Mouse (Mus musculus): ENCODE measurements around the gene Ift80. TPM values are rescaled to one million over a fixed set of nuclear protein-coding genes. Genes with fewer than 3 reads are reported as not detected.
"Not testable (repeated sequence)": the region's sequence is repeated elsewhere in the genome, so short reads cannot be mapped to it uniquely, and the experiment has no call there.

Gene Ift80
- polyA plus RNA-seq, 1 experiment from 2014 or later: 9.6 TPM

DNA sequence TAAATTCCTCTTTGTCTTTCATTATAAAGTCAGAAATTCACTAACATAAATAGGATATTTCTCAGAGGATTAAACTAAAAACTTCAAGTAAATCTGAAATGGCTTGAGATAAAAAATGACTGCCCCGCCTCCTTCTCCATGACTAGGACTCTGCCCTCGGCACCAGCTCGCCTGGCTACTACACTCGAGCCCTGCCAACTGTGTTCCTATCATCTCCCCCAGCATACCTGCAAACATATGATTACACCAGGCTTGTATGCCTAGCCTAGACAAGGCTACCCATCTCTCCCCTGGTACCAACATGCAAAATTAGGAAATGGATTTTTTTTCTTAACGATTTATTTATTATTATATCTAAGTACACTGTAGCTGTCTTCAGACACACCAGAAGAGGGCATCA, 51.7 kb downstream of the Ift80 start:
- Histone ChIP-seq H3K4me2 (ENCODE audit: low read length) (no peak overlapping the region), H3K27me3 (replicated peaks; ENCODE audit: control insufficient read depth, insufficient read depth, low read length) (no peaks in the 10 kb centered on the region), H3K9me3 (ENCODE audit: control insufficient read depth, low read length) (no peaks in the 10 kb centered on the region), H3K4me1 (replicated peaks; ENCODE audit: control insufficient read depth, insufficient read depth, low read length) (no peaks in the 10 kb centered on the region), H3K9ac (replicated peaks; ENCODE audit: low read depth, low read length) (no peak overlapping the region), H3K4me3 (replicated peaks; ENCODE audit: low read length) (no peak overlapping the region), H3K27ac (ENCODE audit: low read length) (no peak overlapping the region), H3K36me3 (ENCODE audit: control insufficient read depth, insufficient read depth) (no peaks in the 10 kb centered on the region)
- ATAC-seq: no peak
- 91% methylated on average over 5 of the region's 5 CpGs for WGBS

DNA sequence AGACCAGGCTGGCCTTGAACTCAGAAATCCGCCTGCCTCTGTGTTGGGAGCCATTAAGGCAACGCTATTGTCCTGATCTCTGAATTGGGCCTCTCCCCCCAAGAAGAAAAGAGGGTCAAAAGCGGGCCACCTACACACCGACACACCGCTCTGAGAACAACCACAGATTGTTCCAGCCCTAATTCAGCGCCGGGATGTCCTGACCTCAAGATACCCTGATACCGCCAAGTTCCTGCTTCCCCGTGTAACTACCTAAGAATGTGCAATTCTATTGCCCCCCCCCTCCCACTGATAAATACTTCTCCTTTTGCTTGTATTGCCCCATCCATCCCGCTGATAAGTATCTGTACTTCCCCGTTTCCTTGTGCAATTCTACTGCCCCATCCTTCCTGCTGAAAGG, 52.4 kb downstream of the Ift80 start:
- not testable (repeated sequence) for H3K36me3 ChIP-seq (ENCODE audit: control insufficient read depth, insufficient read depth); H3K4me3 ChIP-seq (replicated peaks; ENCODE audit: low read length); H3K27me3 ChIP-seq (replicated peaks; ENCODE audit: control insufficient read depth, insufficient read depth, low read length); H3K4me1 ChIP-seq (replicated peaks; ENCODE audit: control insufficient read depth, insufficient read depth, low read length); H3K27ac ChIP-seq (ENCODE audit: low read length); H3K4me2 ChIP-seq (ENCODE audit: low read length); H3K9me3 ChIP-seq (ENCODE audit: control insufficient read depth, low read length); ATAC-seq; H3K9ac ChIP-seq (replicated peaks; ENCODE audit: low read depth, low read length)
- 90% methylated on average over 11 of the region's 11 CpGs for WGBS

DNA sequence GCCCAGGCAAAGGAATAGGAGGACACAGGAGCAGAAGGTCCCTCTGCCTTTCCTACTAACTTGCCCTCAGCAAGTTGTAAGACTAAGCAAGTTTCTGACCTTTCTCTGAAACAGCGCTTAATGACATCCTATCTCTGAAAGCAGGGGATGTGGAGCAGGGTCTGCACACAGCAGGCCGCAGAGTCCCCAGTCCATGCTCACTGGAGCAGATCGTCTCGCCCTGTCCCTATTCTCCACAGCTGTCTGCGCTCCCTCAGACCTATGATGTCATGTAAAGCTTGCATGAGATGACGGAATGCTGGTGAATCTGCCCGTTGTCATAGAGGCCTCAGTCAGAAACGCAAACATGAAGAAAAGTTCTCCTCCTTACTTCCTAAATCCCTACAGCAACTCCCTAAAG, 55.0 kb downstream of the Ift80 start:
- no peak overlapping the region for H3K27ac ChIP-seq (ENCODE audit: low read length)
- WGBS: 68% methylated on average over 8 of the region's 8 CpGs
- no peak overlapping the region for H3K4me2 ChIP-seq (ENCODE audit: low read length)
- H3K36me3 ChIP-seq (ENCODE audit: control insufficient read depth, insufficient read depth): no peaks in the 10 kb centered on the region
- H3K4me3 ChIP-seq (replicated peaks; ENCODE audit: low read length): no peak overlapping the region
- 0 out of 2 replicates have a peak, but pooled peaks have one; percentile 15 for ATAC-seq
- H3K27me3 ChIP-seq (replicated peaks; ENCODE audit: control insufficient read depth, insufficient read depth, low read length): no peaks in the 10 kb centered on the region
- H3K9ac ChIP-seq (replicated peaks; ENCODE audit: low read depth, low read length): no peak overlapping the region
- H3K4me1 ChIP-seq (replicated peaks; ENCODE audit: control insufficient read depth, insufficient read depth, low read length): no peaks in the 10 kb centered on the region
- no peaks in the 10 kb centered on the region for H3K9me3 ChIP-seq (ENCODE audit: control insufficient read depth, low read length)

DNA sequence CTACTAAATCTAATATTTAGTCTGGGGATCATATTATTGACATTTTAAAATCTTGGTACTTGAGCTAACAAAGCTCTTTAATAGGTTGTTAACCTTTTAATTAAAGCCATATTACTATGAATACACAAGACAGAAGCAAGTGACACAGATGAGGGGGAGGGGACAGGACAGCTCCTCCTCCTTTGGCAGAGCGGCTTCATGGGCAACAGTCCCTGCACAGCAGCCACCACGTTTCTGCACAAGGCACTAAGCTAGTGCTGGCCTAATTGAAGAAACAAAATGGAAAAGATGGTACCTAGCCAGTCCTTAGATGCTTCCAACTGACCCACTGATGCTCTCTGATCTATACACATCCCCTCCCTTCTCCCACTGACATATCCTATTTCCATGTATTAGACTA, 55.5 kb downstream of the Ift80 start:
- ATAC-seq: peak; percentile 84
- Histone ChIP-seq H3K27me3 (replicated peaks; ENCODE audit: control insufficient read depth, insufficient read depth, low read length) (no peaks in the 10 kb centered on the region), H3K4me2 (ENCODE audit: low read length) (no peak overlapping the region), H3K4me1 (replicated peaks; ENCODE audit: control insufficient read depth, insufficient read depth, low read length) (no peaks in the 10 kb centered on the region), H3K9ac (replicated peaks; ENCODE audit: low read depth, low read length) (no peak overlapping the region), H3K9me3 (ENCODE audit: control insufficient read depth, low read length) (no peaks in the 10 kb centered on the region), H3K27ac (ENCODE audit: low read length) (no peak overlapping the region), H3K36me3 (ENCODE audit: control insufficient read depth, insufficient read depth) (no peaks in the 10 kb centered on the region), H3K4me3 (replicated peaks; ENCODE audit: low read length) (no peak overlapping the region)
- WGBS: 37% methylated on average over 2 of the region's 2 CpGs

DNA sequence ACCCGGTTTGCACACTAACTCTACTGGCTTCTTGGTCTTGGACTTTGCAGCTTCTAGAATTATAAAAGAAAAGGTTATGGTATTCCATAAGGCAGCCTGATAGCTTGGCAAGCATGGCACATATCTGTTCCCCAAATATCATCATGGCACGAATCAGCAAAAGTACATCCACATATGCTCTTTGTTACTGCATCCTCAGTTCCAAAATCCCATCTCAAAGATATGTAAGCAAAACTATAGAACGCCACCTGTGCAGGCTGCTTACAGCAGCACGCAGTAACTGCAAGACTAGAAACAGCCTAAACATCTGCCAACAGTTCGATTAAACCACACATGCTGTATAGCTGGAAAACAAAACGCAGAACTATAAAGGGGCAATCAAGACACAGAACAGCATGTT, 62.5 kb downstream of the Ift80 start:
- peaks cover 5% of the 10 kb centered on the region; the same call in 1 of the 2 replicates for H3K4me1 ChIP-seq (replicated peaks; ENCODE audit: control insufficient read depth, insufficient read depth, low read length)
- no peak overlapping the region for H3K4me3 ChIP-seq (replicated peaks; ENCODE audit: low read length)
- H3K4me2 ChIP-seq (ENCODE audit: low read length): no peak overlapping the region
- no peak overlapping the region for H3K27ac ChIP-seq (ENCODE audit: low read length)
- no peaks in the 10 kb centered on the region for H3K27me3 ChIP-seq (replicated peaks; ENCODE audit: control insufficient read depth, insufficient read depth, low read length)
- 72% methylated on average over 6 of the region's 6 CpGs for WGBS
- ATAC-seq: no peak
- no peaks in the 10 kb centered on the region for H3K36me3 ChIP-seq (ENCODE audit: control insufficient read depth, insufficient read depth)
- H3K9ac ChIP-seq (replicated peaks; ENCODE audit: low read depth, low read length): no peak overlapping the region
- H3K9me3 ChIP-seq (ENCODE audit: control insufficient read depth, low read length): no peaks in the 10 kb centered on the region

DNA sequence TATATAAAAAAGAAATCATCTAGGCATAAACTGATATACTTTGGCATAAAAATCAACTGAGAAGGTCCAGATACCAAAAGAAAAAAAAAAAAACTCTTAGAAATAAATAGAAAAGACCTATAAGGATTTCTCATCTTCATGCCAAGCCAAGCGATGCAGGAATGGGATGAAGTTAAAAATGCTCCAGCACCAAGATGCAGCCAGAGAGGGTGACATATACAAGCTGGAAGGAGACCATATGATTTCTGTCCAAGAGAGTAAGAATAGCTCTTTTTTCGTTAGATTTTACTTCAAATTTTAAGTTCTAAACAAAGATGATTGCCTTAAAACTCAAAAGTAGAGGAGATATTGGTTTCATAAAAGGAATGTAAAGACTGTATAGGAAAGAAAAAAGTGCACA, 64.1 kb downstream of the Ift80 start:
- H3K4me1 ChIP-seq (replicated peaks; ENCODE audit: control insufficient read depth, insufficient read depth, low read length): peaks cover 5% of the 10 kb centered on the region; the same call in 1 of the 2 replicates
- peaks cover 2% of the 10 kb centered on the region; the same call in 1 of the 2 replicates for H3K9me3 ChIP-seq (ENCODE audit: control insufficient read depth, low read length)
- ATAC-seq: no peak
- no peak overlapping the region for H3K4me2 ChIP-seq (ENCODE audit: low read length)
- no peak overlapping the region for H3K27ac ChIP-seq (ENCODE audit: low read length)
- no peak overlapping the region for H3K9ac ChIP-seq (replicated peaks; ENCODE audit: low read depth, low read length)
- H3K27me3 ChIP-seq (replicated peaks; ENCODE audit: control insufficient read depth, insufficient read depth, low read length): no peaks in the 10 kb centered on the region
- no peak overlapping the region for H3K4me3 ChIP-seq (replicated peaks; ENCODE audit: low read length)
- no peaks in the 10 kb centered on the region for H3K36me3 ChIP-seq (ENCODE audit: control insufficient read depth, insufficient read depth)
- 77% methylated on average over 2 of the region's 2 CpGs for WGBS

DNA sequence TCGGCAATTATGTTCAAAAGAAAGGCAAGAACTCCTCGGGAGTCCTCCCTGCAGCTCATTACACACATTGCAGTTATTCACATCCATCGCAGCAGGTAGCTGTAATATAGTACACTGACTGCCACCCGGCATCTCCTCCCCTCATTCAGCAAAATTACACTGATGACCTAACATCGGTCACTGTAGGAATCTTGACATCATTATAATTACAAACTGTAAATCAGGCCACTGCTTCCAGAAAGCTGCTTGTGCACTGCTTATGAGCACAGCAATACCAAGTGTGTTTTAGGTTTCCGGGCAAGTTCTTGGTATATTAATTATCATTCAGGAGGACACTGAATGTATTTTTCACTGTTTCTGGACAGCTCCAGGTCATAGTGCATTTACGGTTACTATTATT, 65.1 kb downstream of the Ift80 start:
- H3K4me3 ChIP-seq (replicated peaks; ENCODE audit: low read length): no peak overlapping the region
- H3K27me3 ChIP-seq (replicated peaks; ENCODE audit: control insufficient read depth, insufficient read depth, low read length): no peaks in the 10 kb centered on the region
- no peak for ATAC-seq
- no peaks in the 10 kb centered on the region for H3K36me3 ChIP-seq (ENCODE audit: control insufficient read depth, insufficient read depth)
- no peak overlapping the region for H3K4me2 ChIP-seq (ENCODE audit: low read length)
- H3K9me3 ChIP-seq (ENCODE audit: control insufficient read depth, low read length): peaks cover 2% of the 10 kb centered on the region; the same call in 1 of the 2 replicates
- H3K4me1 ChIP-seq (replicated peaks; ENCODE audit: control insufficient read depth, insufficient read depth, low read length): peaks cover 5% of the 10 kb centered on the region; the same call in 1 of the 2 replicates
- no peak overlapping the region for H3K9ac ChIP-seq (replicated peaks; ENCODE audit: low read depth, low read length)
- H3K27ac ChIP-seq (ENCODE audit: low read length): no peak overlapping the region
- WGBS: 92% methylated on average over 7 of the region's 7 CpGs

DNA sequence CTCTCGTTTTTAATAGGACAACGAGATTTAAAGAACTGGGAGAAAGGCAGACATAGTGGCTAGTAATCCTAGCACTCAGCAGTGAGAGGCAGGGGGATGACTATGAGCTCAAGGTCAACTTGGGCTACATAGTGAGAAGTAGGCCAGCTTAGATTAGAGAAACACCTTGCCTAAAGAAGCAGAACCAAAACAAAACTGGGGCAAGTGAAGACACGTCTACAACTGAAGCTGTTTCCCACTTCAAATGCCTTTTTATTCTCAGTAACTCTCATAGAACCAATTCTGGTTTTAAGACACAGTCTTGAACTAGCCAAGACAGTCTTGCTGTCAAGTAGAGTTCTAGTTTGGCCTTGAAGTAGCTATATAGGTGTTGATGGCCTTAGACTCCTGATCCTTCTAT, 67.7 kb downstream of the Ift80 start:
- Histone ChIP-seq H3K27ac (ENCODE audit: low read length) (no peak overlapping the region), H3K36me3 (ENCODE audit: control insufficient read depth, insufficient read depth) (no peaks in the 10 kb centered on the region), H3K27me3 (replicated peaks; ENCODE audit: control insufficient read depth, insufficient read depth, low read length) (no peaks in the 10 kb centered on the region), H3K9me3 (ENCODE audit: control insufficient read depth, low read length) (peaks cover 2% of the 10 kb centered on the region; the same call in 1 of the 2 replicates), H3K4me1 (replicated peaks; ENCODE audit: control insufficient read depth, insufficient read depth, low read length) (peaks cover 3% of the 10 kb centered on the region; the same call in 1 of the 2 replicates), H3K4me2 (ENCODE audit: low read length) (no peak overlapping the region), H3K4me3 (replicated peaks; ENCODE audit: low read length) (no peak overlapping the region), H3K9ac (replicated peaks; ENCODE audit: low read depth, low read length) (no peak overlapping the region)
- 92% methylated on average over 3 of the region's 3 CpGs for WGBS
- no peak for ATAC-seq

DNA sequence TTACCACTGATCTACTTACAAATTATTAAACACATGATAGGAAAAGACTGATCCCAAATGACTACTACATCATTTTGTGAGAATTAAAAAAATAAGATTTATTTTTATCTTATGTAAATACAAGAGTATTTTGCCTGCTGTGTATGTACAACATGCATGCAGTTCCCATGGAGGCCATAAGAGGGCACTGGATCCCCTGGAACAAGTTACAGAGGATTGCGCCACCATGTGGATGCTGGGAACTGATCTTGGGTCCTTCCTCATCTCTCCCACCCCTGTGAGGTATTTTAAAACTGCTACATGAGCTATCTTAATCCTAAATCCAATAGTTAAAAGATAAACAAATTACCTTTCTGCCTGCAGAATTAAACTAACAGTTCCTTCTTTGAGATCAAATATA, 68.9 kb downstream of the Ift80 start:
- Histone ChIP-seq H3K4me1 (replicated peaks; ENCODE audit: control insufficient read depth, insufficient read depth, low read length) (no peaks in the 10 kb centered on the region), H3K9ac (replicated peaks; ENCODE audit: low read depth, low read length) (no peak overlapping the region), H3K27me3 (replicated peaks; ENCODE audit: control insufficient read depth, insufficient read depth, low read length) (no peaks in the 10 kb centered on the region), H3K36me3 (ENCODE audit: control insufficient read depth, insufficient read depth) (no peaks in the 10 kb centered on the region), H3K4me3 (replicated peaks; ENCODE audit: low read length) (no peak overlapping the region), H3K27ac (ENCODE audit: low read length) (no peak overlapping the region), H3K9me3 (ENCODE audit: control insufficient read depth, low read length) (peaks cover 2% of the 10 kb centered on the region; the same call in 1 of the 2 replicates), H3K4me2 (ENCODE audit: low read length) (no peak overlapping the region)
- 81% methylated on average over 1 of the region's 1 CpGs for WGBS
- ATAC-seq: no peak

DNA sequence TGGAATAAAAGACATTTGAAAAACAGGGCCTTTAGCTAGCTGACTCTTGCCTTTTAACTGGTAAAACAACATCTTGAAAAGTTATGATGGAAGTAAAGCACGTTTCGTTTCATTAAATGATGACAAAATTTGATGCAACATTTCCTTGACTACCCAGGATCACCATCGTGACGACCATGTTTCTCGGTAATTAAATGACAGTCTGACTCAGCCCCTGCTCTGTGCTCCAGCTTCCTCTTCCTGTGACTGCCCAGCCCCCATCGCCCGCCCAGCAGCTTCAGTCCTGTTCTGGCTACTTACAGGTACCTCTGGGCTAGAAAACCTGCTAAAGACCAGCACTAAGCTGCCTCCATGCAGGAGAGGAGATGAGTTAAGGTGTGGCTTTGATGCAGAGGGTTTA, 70.1 kb downstream of the Ift80 start:
- peaks cover 2% of the 10 kb centered on the region; the same call in 1 of the 2 replicates for H3K9me3 ChIP-seq (ENCODE audit: control insufficient read depth, low read length)
- H3K36me3 ChIP-seq (ENCODE audit: control insufficient read depth, insufficient read depth): no peaks in the 10 kb centered on the region
- WGBS: 92% methylated on average over 7 of the region's 7 CpGs
- H3K27ac ChIP-seq (ENCODE audit: low read length): no peak overlapping the region
- no peak for ATAC-seq
- no peak overlapping the region for H3K4me2 ChIP-seq (ENCODE audit: low read length)
- no peaks in the 10 kb centered on the region for H3K27me3 ChIP-seq (replicated peaks; ENCODE audit: control insufficient read depth, insufficient read depth, low read length)
- H3K9ac ChIP-seq (replicated peaks; ENCODE audit: low read depth, low read length): no peak overlapping the region
- H3K4me1 ChIP-seq (replicated peaks; ENCODE audit: control insufficient read depth, insufficient read depth, low read length): no peaks in the 10 kb centered on the region
- no peak overlapping the region for H3K4me3 ChIP-seq (replicated peaks; ENCODE audit: low read length)

Measured in forebrain, embryonic 16.5 days (tissue).